Mouse (Mus musculus) large intestine, adult 2 months (tissue): ENCODE data around the gene Kcnn1. TPM values are rescaled to one million over a fixed set of nuclear protein-coding genes. Genes with fewer than 3 reads are reported as not detected.
A peak's percentile ranks its signal among the peaks of the same experiment; 100 is the strongest.
"Not testable (repeated sequence)": the region's sequence is repeated elsewhere in the genome, so short reads cannot be mapped to it uniquely, and the experiment has no call there.

Source experiments
- DNase-seq: peaks from one replicate; pipeline ENCODE4 v3.0.0-alpha.2; 2012; ENCODE audit warnings: low read depth, low spot score
- WGBS: fragments of 180-500 bp; shearing (Covaris S2); methylation state at CpG from one replicate; pipeline ENCODE4 v1.1.7; 2018; 5-methylcytosine and 5-hydroxymethylcytosine counted together
- polyA plus RNA-seq: library from polyadenylated mRNA; depleted of rRNA; stranded (reverse); fragments of >200 nt; gene quantifications from 2 replicates; pipeline ENCODE4 v1.2.3, GENCODE M21; 2012; rRNA removed

Kcnn1 gene
- polyA plus RNA-seq: 0.85 and 1.1 TPM in 2 replicates

GRCm38 (mm10) chr8:70862824-70863641 is at the start of gene Kcnn1:
Gene Kcnn1 (minus strand): TSS chr8:70863258.
- DNase-seq: no peak
- 2% methylated on average over 55 of the region's 55 CpGs for WGBS

DNA sequence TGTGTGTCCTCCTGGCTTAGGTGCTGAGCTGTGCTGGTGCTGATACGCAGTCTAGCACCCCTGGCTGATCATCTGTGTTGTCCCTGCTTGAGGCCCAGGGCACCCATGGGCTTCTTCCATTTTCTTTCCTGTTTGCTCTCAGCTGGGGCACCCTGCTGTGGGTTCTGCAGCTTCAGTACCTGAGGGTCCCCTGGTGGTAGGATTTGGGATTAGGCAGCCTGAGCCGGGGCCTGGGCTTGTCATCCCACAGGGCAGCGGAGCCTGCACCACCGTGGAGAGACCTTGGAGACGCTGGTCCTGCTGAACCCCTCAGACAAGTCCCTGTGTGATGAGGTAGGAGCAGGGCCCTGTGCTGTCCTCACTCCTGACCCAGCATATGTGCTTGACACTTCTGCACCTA is 48.5 kb upstream of the Kcnn1 start:
- no peak for DNase-seq
- WGBS: 78% methylated on average over 5 of the region's 5 CpGs

- no peak for DNase-seq
- WGBS: 92% methylated on average over 2 of the region's 2 CpGs
These were observed 44.5 kb upstream of the Kcnn1 start for GRCm38 (mm10) chr8:70907518-70907917.

DNA sequence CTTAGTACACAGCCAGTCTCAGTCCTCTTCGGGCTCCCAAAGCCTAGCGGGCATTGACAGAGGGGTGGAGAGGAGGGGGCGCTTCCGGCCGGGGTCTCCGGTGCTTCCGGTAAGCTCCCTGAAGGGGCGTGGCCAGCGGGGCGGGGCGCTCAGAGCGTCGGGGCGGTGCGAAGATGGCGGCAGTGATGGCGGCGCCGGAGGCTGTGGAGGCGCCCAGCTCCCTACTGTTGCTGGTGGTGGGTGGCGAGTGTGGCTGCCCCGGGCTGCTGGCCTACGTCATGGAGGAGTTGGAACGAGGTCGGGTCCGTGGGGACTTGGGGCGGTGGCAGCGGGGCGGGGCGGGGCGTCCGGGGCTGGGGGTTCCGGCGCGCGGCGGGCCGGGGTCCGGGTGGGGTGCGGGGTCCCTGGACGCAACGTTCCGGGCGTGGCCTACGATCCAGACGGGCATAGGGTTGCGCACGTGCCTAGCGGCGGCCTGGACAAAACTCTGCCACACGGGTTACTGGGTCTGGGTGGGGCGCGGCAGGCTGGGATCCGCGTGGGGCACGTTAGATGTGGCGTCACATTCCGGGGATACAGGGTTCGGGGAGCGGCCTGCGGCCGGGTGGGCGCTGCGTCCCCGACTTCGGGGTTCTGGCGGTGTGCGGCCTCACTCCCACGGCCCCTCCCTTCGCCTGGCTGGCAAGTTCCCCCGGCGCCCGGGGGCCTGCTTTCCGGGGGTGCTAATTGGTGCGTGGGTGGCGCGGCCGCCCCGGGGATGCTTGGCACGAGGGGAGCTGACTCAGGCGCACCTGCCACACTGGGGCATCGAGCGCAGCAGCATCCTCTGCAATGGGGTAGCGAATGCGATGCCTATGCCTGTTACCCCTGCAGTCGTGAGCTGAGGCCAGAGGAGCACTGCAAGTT is 43.0 kb upstream of the Kcnn1 start, which contains the start of gene Map1s:
Gene Map1s, plus strand, starts transcription at position 102 of the 906 bp plus-strand sequence.
- 1% methylated on average over 81 of the region's 86 CpGs for WGBS
- no peak for DNase-seq

GRCm38 (mm10) chr8:70905463-70905830 is 42.4 kb upstream of the Kcnn1 start:
- WGBS: 12% methylated on average over 8 of the region's 8 CpGs
- DNase-seq: no peak

GRCm38 (mm10) chr8:70904532-70904931 is 41.5 kb upstream of the Kcnn1 start:
- WGBS: 14% methylated on average over 4 of the region's 4 CpGs
- no peak for DNase-seq

DNA sequence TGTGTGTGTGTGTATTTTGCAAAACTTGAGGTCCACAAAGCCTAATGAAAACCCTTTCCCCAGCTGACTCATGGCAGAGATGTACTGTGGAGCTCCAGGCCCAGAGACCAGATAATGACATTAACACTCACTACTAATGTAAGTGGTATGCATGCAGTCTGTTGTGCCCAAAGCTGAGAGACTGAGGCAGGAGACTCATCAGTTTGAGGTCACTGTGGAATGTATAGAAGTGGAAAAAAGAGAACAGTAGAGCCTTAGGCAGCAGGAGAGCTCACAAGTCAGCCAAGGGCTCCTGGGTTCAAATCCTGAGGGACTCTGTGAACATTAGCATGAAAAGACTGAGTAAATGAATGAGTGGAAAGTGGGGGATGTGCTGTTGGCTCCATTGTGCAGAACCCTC is 40.5 kb upstream of the Kcnn1 start:
- no peak for DNase-seq

- DNase-seq: no peak
- WGBS: 54% methylated on average over 4 of the region's 4 CpGs
These were observed 40.1 kb upstream of the Kcnn1 start for GRCm38 (mm10) chr8:70903112-70903511.

DNA sequence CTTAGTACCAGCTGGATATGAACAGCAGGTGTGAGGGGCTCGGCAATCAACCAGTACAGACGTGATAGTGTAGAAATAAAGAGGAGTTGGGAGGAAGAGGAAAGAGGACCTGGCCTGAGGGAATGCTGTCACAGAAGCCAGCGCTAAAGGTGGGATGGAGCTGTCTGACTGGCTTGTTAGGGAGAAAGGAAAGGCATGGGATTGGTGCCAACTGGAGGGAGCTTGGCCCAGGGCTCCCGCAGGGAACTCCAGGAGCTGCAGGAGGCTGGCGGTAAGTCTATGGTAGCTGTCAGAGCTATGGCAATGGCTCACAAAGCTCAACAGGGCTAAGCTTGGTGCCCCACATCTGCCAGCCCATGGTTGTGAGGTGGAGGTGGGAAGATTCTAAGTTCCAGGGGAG is 39.2 kb upstream of the Kcnn1 start:
- WGBS: 31% methylated on average over 5 of the region's 5 CpGs
- no peak for DNase-seq

DNA sequence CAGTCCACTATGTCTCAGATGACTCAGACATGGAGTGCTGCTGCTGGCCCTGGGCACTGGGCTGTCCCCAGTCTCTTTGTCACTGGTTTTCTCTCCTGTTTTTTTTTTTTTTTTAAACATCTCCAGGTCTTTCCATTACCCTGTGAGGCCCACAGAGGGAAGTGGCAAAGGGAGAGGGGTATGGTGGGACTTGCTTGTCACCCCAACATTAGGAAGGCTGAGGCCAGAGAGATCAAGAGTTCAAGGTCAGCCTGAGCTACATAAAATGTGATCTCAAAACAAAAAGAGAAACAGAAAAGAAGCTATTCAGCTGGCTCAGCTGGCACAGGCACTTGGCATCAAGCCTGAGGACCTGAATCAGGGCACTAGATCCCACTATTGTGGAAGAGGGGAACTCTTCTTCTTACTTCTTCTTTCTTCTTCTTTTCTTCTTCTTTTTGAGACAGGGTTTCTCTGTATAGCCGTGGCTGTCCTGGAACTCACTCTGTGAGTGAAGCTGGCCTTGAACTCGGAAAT is 37.9 kb upstream of the Kcnn1 start:
- DNase-seq: no peak
- 84% methylated on average over 2 of the region's 2 CpGs for WGBS

GRCm38 (mm10) chr8:70899226-70899625 is 36.2 kb upstream of the Kcnn1 start:
- 89% methylated on average over 2 of the region's 2 CpGs for WGBS

GRCm38 (mm10) chr8:70898661-70899198 is 35.7 kb upstream of the Kcnn1 start:
- WGBS: 52% methylated on average over 2 of the region's 2 CpGs

More at GRCm38 (mm10) chr8:70899226-70899625, 36.2 kb upstream of the Kcnn1 start:
- no peak for DNase-seq

DNA sequence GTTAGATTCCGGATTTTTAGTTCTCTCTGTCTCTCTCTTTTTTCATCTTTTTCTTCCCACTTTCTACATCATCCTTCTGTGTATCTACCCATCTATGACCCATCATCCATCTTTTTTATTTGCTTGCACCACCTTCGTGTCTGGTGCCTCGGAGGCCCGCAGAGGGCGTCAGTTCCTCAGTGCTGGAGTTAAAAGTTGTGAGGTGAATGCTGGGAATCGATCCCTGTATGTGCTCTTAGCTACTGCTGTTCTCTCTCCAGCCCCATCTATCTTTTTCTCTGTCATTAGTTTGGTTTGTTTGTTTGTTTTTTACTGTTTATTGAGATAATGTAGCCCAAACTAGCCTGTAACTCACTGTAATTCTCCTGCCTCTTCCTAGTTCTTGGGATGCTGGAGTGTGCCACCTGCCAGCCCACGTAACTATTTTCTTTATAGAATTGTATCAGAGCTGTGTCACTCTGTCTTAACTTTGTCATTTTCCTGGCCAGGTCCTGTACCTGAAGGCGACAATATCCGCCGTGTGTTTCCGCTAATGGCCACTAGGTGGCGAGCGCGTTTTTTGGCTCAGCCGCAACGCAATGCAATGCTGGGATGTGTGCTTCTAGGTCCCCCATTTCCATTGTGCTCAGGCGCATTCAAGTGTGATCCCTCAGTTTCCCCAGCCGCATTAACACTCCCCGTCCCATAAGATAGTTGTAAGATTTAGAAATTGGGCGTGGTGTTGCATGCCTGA is 34.8 kb upstream of the Kcnn1 start:
- peak; percentile 50 for DNase-seq
- WGBS: under 1% methylated on average over 20 of the region's 20 CpGs

More at GRCm38 (mm10) chr8:70898661-70899198, 35.7 kb upstream of the Kcnn1 start:
- no peak for DNase-seq

DNA sequence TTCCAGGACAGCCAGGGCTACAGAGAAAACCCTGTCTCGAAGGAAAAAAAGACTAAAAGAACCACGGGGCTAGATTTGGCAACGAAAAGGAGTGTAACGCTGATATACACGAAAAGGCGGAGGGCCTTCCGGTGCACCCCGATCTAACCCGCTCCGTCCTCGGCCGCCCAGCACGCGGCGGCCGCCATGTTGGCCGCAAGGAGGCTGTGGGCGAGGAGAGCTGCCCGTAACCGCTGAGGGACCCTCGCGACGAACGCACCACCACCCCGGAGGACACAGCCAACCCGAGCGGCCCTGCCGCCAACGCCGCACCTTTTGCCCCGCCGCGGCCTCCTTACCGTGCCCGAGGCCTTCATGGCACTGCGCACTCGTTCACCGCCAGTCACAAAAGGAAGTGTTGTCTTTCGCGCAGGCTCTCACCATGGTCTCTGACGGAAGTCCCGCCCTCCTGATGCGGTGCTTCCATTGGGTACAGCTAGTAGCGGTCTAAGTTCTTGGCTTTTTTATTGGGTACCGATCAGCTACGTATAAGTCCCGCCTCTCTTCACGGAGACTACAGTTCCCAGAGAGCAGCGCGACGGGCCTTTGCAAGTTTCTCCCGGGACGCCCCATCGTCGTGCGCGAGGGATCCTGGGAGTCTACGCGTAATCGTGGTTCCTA is 34.1 kb upstream of the Kcnn1 start, which contains the start of gene Rpl18a:
Gene Rpl18a, minus strand, starts transcription at position 392 of the 660 bp plus-strand sequence.
- peak; percentile 98 for DNase-seq
- WGBS: under 1% methylated on average over 60 of the region's 60 CpGs

GRCm38 (mm10) chr8:70896316-70897020 is 33.4 kb upstream of the Kcnn1 start:
- WGBS: 2% methylated on average over 25 of the region's 25 CpGs
- DNase-seq: no peak

GRCm38 (mm10) chr8:70895571-70896259 is 32.7 kb upstream of the Kcnn1 start:
- DNase-seq: not testable (repeated sequence)
- 69% methylated on average over 24 of the region's 24 CpGs for WGBS

GRCm38 (mm10) chr8:70894771-70895545 is 31.9 kb upstream of the Kcnn1 start:
- WGBS: 90% methylated on average over 8 of the region's 8 CpGs

More at GRCm38 (mm10) chr8:70894771-70895545, 31.9 kb upstream of the Kcnn1 start:
- no peak for DNase-seq
